Mouse (Mus musculus): Measurements from ENCODE around the gene Plcl2.
A peak's percentile ranks its signal among the peaks of the same experiment; 100 is the strongest.
"Not testable (repeated sequence)": the region's sequence is repeated elsewhere in the genome, so short reads cannot be mapped to it uniquely, and the experiment has no call there.

Plcl2 gene

GRCm38 (mm10) chr17:50634008-50634871, 125.0 kb downstream of the Plcl2 start:
- DNase-seq, result no peak

GRCm38 (mm10) chr17:50635961-50636585, 126.9 kb downstream of the Plcl2 start:
- no peak for DNase-seq

GRCm38 (mm10) chr17:50638791-50639190, 129.6 kb downstream of the Plcl2 start:
- no peak for DNase-seq

GRCm38 (mm10) chr17:50641076-50641610, 131.9 kb downstream of the Plcl2 start:
- DNase-seq, result no peak

- no peak for DNase-seq
Observed at GRCm38 (mm10) chr17:50641879-50642278, 132.7 kb downstream of the Plcl2 start.

GRCm38 (mm10) chr17:50643356-50643755, 134.2 kb downstream of the Plcl2 start:
- peak in 1 of 2 experiments; percentile 22 for DNase-seq

- peak; percentile 44 for DNase-seq
Observed at GRCm38 (mm10) chr17:50643989-50644388, 134.8 kb downstream of the Plcl2 start.

- DNase-seq, result not testable (repeated sequence)
Observed at GRCm38 (mm10) chr17:50648141-50648540, 138.9 kb downstream of the Plcl2 start.

GRCm38 (mm10) chr17:50648757-50649419, 139.7 kb downstream of the Plcl2 start:
- no peak for DNase-seq

GRCm38 (mm10) chr17:50650535-50651223, 141.5 kb downstream of the Plcl2 start:
- peak in 1 of 2 experiments; percentile 37 for DNase-seq

GRCm38 (mm10) chr17:50654741-50655415, 145.7 kb downstream of the Plcl2 start:
- peak in 1 of 2 experiments; percentile 52 for DNase-seq

- DNase-seq, result peak in 1 of 2 experiments; percentile 27
Observed at GRCm38 (mm10) chr17:50655416-50655776, 146.2 kb downstream of the Plcl2 start.

- DNase-seq, result no peak
Observed at GRCm38 (mm10) chr17:50657321-50657720, 148.1 kb downstream of the Plcl2 start.

- DNase-seq, result no peak
Observed at GRCm38 (mm10) chr17:50658901-50659300, 149.7 kb downstream of the Plcl2 start.

- DNase-seq, result no peak
Observed at GRCm38 (mm10) chr17:50667596-50667995, 158.4 kb downstream of the Plcl2 start.

GRCm38 (mm10) chr17:50668681-50669208, 159.5 kb downstream of the Plcl2 start:
- DNase-seq, result peak in 1 of 2 experiments; percentile 41

- no peak for DNase-seq
Observed at GRCm38 (mm10) chr17:50671416-50671815, 162.2 kb downstream of the Plcl2 start.

GRCm38 (mm10) chr17:50674580-50674979, 165.4 kb downstream of the Plcl2 start:
- DNase-seq, result no peak

GRCm38 (mm10) chr17:50675231-50675630, 166.0 kb downstream of the Plcl2 start:
- no peak for DNase-seq

GRCm38 (mm10) chr17:50677334-50677733, 168.1 kb downstream of the Plcl2 start:
- no peak for DNase-seq

- DNase-seq, result peak; percentile 56 to 75
Observed at GRCm38 (mm10) chr17:50677978-50678712, 168.9 kb downstream of the Plcl2 start.
